Comparison of ENCODE assay signal across 1 mouse cellular context in genomic region chr5:146703710-146704121, GRCm38 (mm10).
TF ChIP-seq lines count a peak whose summit lies in the region.

No protein-coding gene starts in this region.

TF ChIP-seq in MEL, 35 proteins besides CTCF, POLR2A, EP300 and RAD21 (continued from another document):
- peak; percentile 61; the same call in 1 of the 2 replicates for TF ChIP-seq MEF2A (IDR thresholded peaks at IDR 0.05; ENCODE audit: extremely low read depth, insufficient replicate concordance, low read depth, low read length, poor library complexity, severe bottlenecking)
- TF ChIP-seq SMC3 (IDR thresholded peaks at IDR 0.05; ENCODE audit: low read depth, low read length), result peak; percentile 39
- peak; percentile 97 for TF ChIP-seq SIN3A (IDR thresholded peaks at IDR 0.05; ENCODE audit: low read length)
- peak; percentile 47; the same call in 1 of the 2 replicates for TF ChIP-seq USF1 (IDR thresholded peaks at IDR 0.05; ENCODE audit: low read depth, low read length)
- TF ChIP-seq UBTF (IDR thresholded peaks at IDR 0.05; ENCODE audit: borderline replicate concordance, insufficient read depth, low read depth, low read length), result no peak
